Mouse (Mus musculus): ENCODE data around the gene Mast4. TPM values are rescaled to one million over a fixed set of nuclear protein-coding genes. Genes with fewer than 3 reads are reported as not detected.

Mast4 gene
- polyA plus RNA-seq, 1 experiment = 10.8 TPM

GRCm38 (mm10) chr13:102946024-102946821 lies 388.1 kb downstream of the Mast4 start:
- no peaks in the 10 kb centered on the region for H3K36me3 ChIP-seq (ENCODE audit: control insufficient read depth, insufficient read depth)
- no peak overlapping the region for H3K4me3 ChIP-seq (ENCODE audit: insufficient read depth, poor library complexity, severe bottlenecking)
- H3K27me3 ChIP-seq (ENCODE audit: control insufficient read depth, insufficient read depth, insufficient read length) = no peaks in the 10 kb centered on the region
- TF ChIP-seq MYOD1 (IDR thresholded peaks at IDR 0.05; ENCODE audit: control insufficient read depth, insufficient read length, low read depth) = no peak
- no peak for TF ChIP-seq USF1 (IDR thresholded peaks at IDR 0.05; ENCODE audit: low read depth)
- TF ChIP-seq MYOG (IDR thresholded peaks at IDR 0.05; ENCODE audit: control insufficient read depth, extremely low read depth, insufficient read length) = no peak
- no peak for TF ChIP-seq CTCF (IDR thresholded peaks at IDR 0.05; ENCODE audit: control insufficient read depth, insufficient read depth, insufficient read length)
- peaks cover 31% of the 10 kb centered on the region for H3K79me2 ChIP-seq (ENCODE audit: control insufficient read depth, insufficient read depth)
- H3ac ChIP-seq (ENCODE audit: control insufficient read depth, insufficient read length, low read depth) = no peak overlapping the region
- peaks cover 8% of the 10 kb centered on the region for H3K79me3 ChIP-seq (ENCODE audit: low read depth)

- H3K27me3 ChIP-seq (ENCODE audit: control insufficient read depth, insufficient read depth, insufficient read length) = no peaks in the 10 kb centered on the region
- H3K4me3 ChIP-seq (ENCODE audit: insufficient read depth, poor library complexity, severe bottlenecking) = no peak overlapping the region
- peaks cover 37% of the 10 kb centered on the region for H3K79me2 ChIP-seq (ENCODE audit: control insufficient read depth, insufficient read depth)
- no peak overlapping the region for H3ac ChIP-seq (ENCODE audit: control insufficient read depth, insufficient read length, low read depth)
- no peaks in the 10 kb centered on the region for H3K36me3 ChIP-seq (ENCODE audit: control insufficient read depth, insufficient read depth)
- peaks cover 8% of the 10 kb centered on the region for H3K79me3 ChIP-seq (ENCODE audit: low read depth)
- no peak for TF ChIP-seq CTCF (IDR thresholded peaks at IDR 0.05; ENCODE audit: control insufficient read depth, insufficient read depth, insufficient read length)
- TF ChIP-seq USF1 (IDR thresholded peaks at IDR 0.05; ENCODE audit: low read depth) = no peak
- TF ChIP-seq MYOD1 (IDR thresholded peaks at IDR 0.05; ENCODE audit: control insufficient read depth, insufficient read length, low read depth) = no peak
- no peak for TF ChIP-seq CEBPB (IDR thresholded peaks at IDR 0.05; ENCODE audit: low read depth)
- TF ChIP-seq MAX (IDR thresholded peaks at IDR 0.05) = no peak
- TF ChIP-seq FOSL1 (IDR thresholded peaks at IDR 0.05; ENCODE audit: insufficient read depth, low read length, poor library complexity, severe bottlenecking) = no peak
- no peak for TF ChIP-seq MYOG (IDR thresholded peaks at IDR 0.05; ENCODE audit: control insufficient read depth, extremely low read depth, insufficient read length)
These were observed 388.8 kb downstream of the Mast4 start for GRCm38 (mm10) chr13:102945450-102945849.

GRCm38 (mm10) chr13:102944516-102944915 lies 389.8 kb downstream of the Mast4 start:
- Histone ChIP-seq H3K79me2 (ENCODE audit: control insufficient read depth, insufficient read depth) (peaks cover 37% of the 10 kb centered on the region), H3ac (ENCODE audit: control insufficient read depth, insufficient read length, low read depth) (no peak overlapping the region), H3K27me3 (ENCODE audit: control insufficient read depth, insufficient read depth, insufficient read length) (no peaks in the 10 kb centered on the region), H3K36me3 (ENCODE audit: control insufficient read depth, insufficient read depth) (no peaks in the 10 kb centered on the region), H3K4me3 (ENCODE audit: insufficient read depth, poor library complexity, severe bottlenecking) (no peak overlapping the region), H3K79me3 (ENCODE audit: low read depth) (peaks cover 8% of the 10 kb centered on the region)
- TF ChIP-seq MAX (IDR thresholded peaks at IDR 0.05) (no peak), MYOD1 (IDR thresholded peaks at IDR 0.05; ENCODE audit: control insufficient read depth, insufficient read length, low read depth) (no peak), CEBPB (IDR thresholded peaks at IDR 0.05; ENCODE audit: low read depth) (no peak)

GRCm38 (mm10) chr13:102942557-102942956 lies 391.7 kb downstream of the Mast4 start:
- Histone ChIP-seq H3K36me3 (ENCODE audit: control insufficient read depth, insufficient read depth) (no peaks in the 10 kb centered on the region), H3K79me3 (ENCODE audit: low read depth) (peaks cover 8% of the 10 kb centered on the region), H3K4me3 (ENCODE audit: insufficient read depth, poor library complexity, severe bottlenecking) (no peak overlapping the region), H3ac (ENCODE audit: control insufficient read depth, insufficient read length, low read depth) (no peak overlapping the region), H3K27me3 (ENCODE audit: control insufficient read depth, insufficient read depth, insufficient read length) (no peaks in the 10 kb centered on the region), H3K79me2 (ENCODE audit: control insufficient read depth, insufficient read depth) (peaks cover 31% of the 10 kb centered on the region)
- TF ChIP-seq MYOD1 (IDR thresholded peaks at IDR 0.05; ENCODE audit: control insufficient read depth, insufficient read length, low read depth) (peak; percentile 88), MYOG (IDR thresholded peaks at IDR 0.05; ENCODE audit: control insufficient read depth, extremely low read depth, insufficient read length) (no peak), FOSL1 (IDR thresholded peaks at IDR 0.05; ENCODE audit: insufficient read depth, low read length, poor library complexity, severe bottlenecking) (peak; percentile 57), CEBPB (IDR thresholded peaks at IDR 0.05; ENCODE audit: low read depth) (no peak), USF1 (IDR thresholded peaks at IDR 0.05; ENCODE audit: low read depth) (peak; percentile 92), MAX (IDR thresholded peaks at IDR 0.05) (peak; percentile 37), CTCF (IDR thresholded peaks at IDR 0.05; ENCODE audit: control insufficient read depth, insufficient read depth, insufficient read length) (no peak)

GRCm38 (mm10) chr13:102940476-102940875 lies 393.8 kb downstream of the Mast4 start:
- H3K79me3 ChIP-seq (ENCODE audit: low read depth) = peaks cover 5% of the 10 kb centered on the region
- TF ChIP-seq CTCF (IDR thresholded peaks at IDR 0.05; ENCODE audit: control insufficient read depth, insufficient read depth, insufficient read length) (no peak), FOSL1 (IDR thresholded peaks at IDR 0.05; ENCODE audit: insufficient read depth, low read length, poor library complexity, severe bottlenecking) (no peak), MYOD1 (IDR thresholded peaks at IDR 0.05; ENCODE audit: control insufficient read depth, insufficient read length, low read depth) (no peak), MYOG (IDR thresholded peaks at IDR 0.05; ENCODE audit: control insufficient read depth, extremely low read depth, insufficient read length) (no peak), MAX (IDR thresholded peaks at IDR 0.05) (no peak)
- no peak overlapping the region for H3ac ChIP-seq (ENCODE audit: control insufficient read depth, insufficient read length, low read depth)
- H3K36me3 ChIP-seq (ENCODE audit: control insufficient read depth, insufficient read depth) = no peaks in the 10 kb centered on the region
- H3K27me3 ChIP-seq (ENCODE audit: control insufficient read depth, insufficient read depth, insufficient read length) = no peaks in the 10 kb centered on the region
- no peak overlapping the region for H3K4me3 ChIP-seq (ENCODE audit: insufficient read depth, poor library complexity, severe bottlenecking)
- peaks cover 23% of the 10 kb centered on the region for H3K79me2 ChIP-seq (ENCODE audit: control insufficient read depth, insufficient read depth)

- no peaks in the 10 kb centered on the region for H3K27me3 ChIP-seq (ENCODE audit: control insufficient read depth, insufficient read depth, insufficient read length)
- H3ac ChIP-seq (ENCODE audit: control insufficient read depth, insufficient read length, low read depth) = no peak overlapping the region
- no peak overlapping the region for H3K4me3 ChIP-seq (ENCODE audit: insufficient read depth, poor library complexity, severe bottlenecking)
- no peaks in the 10 kb centered on the region for H3K36me3 ChIP-seq (ENCODE audit: control insufficient read depth, insufficient read depth)
- peaks cover 1% of the 10 kb centered on the region for H3K79me3 ChIP-seq (ENCODE audit: low read depth)
- TF ChIP-seq MYOG (IDR thresholded peaks at IDR 0.05; ENCODE audit: control insufficient read depth, extremely low read depth, insufficient read length) (no peak), MYOD1 (IDR thresholded peaks at IDR 0.05; ENCODE audit: control insufficient read depth, insufficient read length, low read depth) (no peak), MAX (IDR thresholded peaks at IDR 0.05) (no peak), CTCF (IDR thresholded peaks at IDR 0.05; ENCODE audit: control insufficient read depth, insufficient read depth, insufficient read length) (no peak), FOSL1 (IDR thresholded peaks at IDR 0.05; ENCODE audit: insufficient read depth, low read length, poor library complexity, severe bottlenecking) (no peak), USF1 (IDR thresholded peaks at IDR 0.05; ENCODE audit: low read depth) (no peak), CEBPB (IDR thresholded peaks at IDR 0.05; ENCODE audit: low read depth) (no peak)
- peaks cover 6% of the 10 kb centered on the region for H3K79me2 ChIP-seq (ENCODE audit: control insufficient read depth, insufficient read depth)
These were observed 398.1 kb downstream of the Mast4 start for GRCm38 (mm10) chr13:102936233-102936632.

Measured in C2C12 (cell line).